ENCODE assay signal across 9 mouse cellular contexts in the genomic region with DNA sequence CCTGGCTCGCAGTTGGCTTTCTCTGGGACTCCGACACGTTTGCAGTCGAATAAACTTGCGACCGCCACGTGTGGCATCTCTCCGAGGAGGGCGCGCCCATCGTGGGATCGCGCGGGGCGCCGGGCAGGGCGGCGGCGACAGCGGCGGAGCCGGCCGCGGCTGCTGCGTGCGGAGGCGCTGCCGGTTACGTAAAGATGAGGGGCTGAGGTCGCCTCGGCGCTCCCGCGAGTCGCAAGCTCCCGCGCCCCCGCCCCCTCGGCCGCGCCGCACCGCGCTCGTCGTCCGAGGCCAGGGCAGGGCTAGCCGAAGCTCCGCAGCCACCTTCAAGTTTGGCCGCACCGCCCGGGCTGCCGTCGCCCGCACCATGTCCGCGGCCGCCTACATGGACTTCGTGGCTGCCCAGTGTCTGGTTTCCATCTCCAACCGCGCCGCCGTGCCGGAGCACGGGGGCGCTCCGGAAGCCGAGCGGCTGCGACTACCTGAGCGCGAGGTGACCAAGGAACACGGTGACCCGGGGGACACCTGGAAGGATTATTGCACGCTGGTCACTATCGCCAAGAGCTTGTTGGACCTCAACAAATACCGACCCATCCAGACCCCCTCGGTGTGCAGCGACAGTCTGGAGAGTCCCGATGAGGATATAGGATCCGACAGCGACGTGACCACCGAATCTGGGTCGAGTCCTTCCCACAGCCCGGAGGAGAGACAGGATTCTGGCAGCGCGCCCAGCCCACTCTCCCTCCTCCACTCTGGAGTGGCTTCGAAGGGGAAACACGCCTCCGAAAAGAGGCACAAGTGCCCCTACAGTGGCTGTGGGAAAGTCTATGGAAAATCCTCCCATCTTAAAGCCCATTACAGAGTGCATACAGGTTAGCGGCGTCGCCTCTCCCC. TPM values are rescaled to one million over a fixed set of nuclear protein-coding genes. Genes with fewer than 3 reads are reported as not detected.
A peak's percentile ranks its signal among the peaks of the same experiment; 100 is the strongest.
DNase-seq lines count a peak whose midpoint lies in the region; ATAC-seq lines count a peak whose summit lies in the region.
"Had no signal": no experiment of that assay in that cellular context is flagged by ENCODE, and none has a peak within 500 bp of the region (broad histone marks: within the 10 kb centered on the region; RNA-seq: fewer than 3 reads in every experiment).

No protein-coding gene starts in this region.

- peak; percentile 39 for DNase-seq in CD4-positive, CD25-positive, alpha-beta regulatory T cell, adult 2 months (ENCODE audit: low read depth, low spot score)
- peak; percentile 84 for DNase-seq in cerebellum, adult 11 months
- peak; percentile 85 to 89 for DNase-seq in heart, postnatal 14 days
- DNase-seq in layer of hippocampus, adult 18-20 months (ENCODE audit: low spot score in 2 of 2): peak; percentile 58 to 78
- peak; percentile 89 to 92 for DNase-seq in lung, adult 18-20 months
- peak; percentile 5 for DNase-seq in thymus, postnatal 0 days (ENCODE audit: low spot score)

- peak; percentile 29 for ATAC-seq in forebrain, embryonic 15.5 days (replicated peaks)
- ATAC-seq in neural tube, embryonic 15.5 days (ENCODE audit: low FRiP score): peak; percentile 19

- intact Hi-C loops in heart, postnatal 14 days (cut with DNase I): loop anchor here (1.0 to 10.0 kb wide), 2 partner anchors 7 to 1867 kb away; a partner anchor contains a TSS

- H3K4me3 ChIP-seq in forebrain, embryonic 15.5 days: peak overlapping the region; percentile 69
- H3K4me3 ChIP-seq in neural tube, embryonic 15.5 days (replicated peaks): peak overlapping the region; percentile 56

- peaks cover 18% of the 10 kb centered on the region for H3K27me3 ChIP-seq in forebrain, embryonic 15.5 days
- H3K27me3 ChIP-seq in neural tube, embryonic 15.5 days (replicated peaks): peaks cover 33% of the 10 kb centered on the region

- peaks cover 32% of the 10 kb centered on the region for H3K4me1 ChIP-seq in forebrain, embryonic 15.5 days
- H3K4me1 ChIP-seq in neural tube, embryonic 15.5 days: peaks cover 27% of the 10 kb centered on the region

- under 1% methylated on average over 86 of the region's 94 CpGs for WGBS in forebrain, embryonic 15.5 days
- under 1% methylated on average over 90 of the region's 94 CpGs for WGBS in neural tube, embryonic 15.5 days

- H3K4me2 ChIP-seq in forebrain, embryonic 15.5 days (replicated peaks): peak overlapping the region; percentile 100
- peak overlapping the region; percentile 98 for H3K4me2 ChIP-seq in neural tube, embryonic 15.5 days

- H3K9me3 ChIP-seq in forebrain, embryonic 15.5 days: no peaks in the 10 kb centered on the region
- H3K9me3 ChIP-seq in neural tube, embryonic 15.5 days (replicated peaks): no peaks in the 10 kb centered on the region

- H3K27ac ChIP-seq in forebrain, embryonic 15.5 days (replicated peaks): peak overlapping the region; percentile 60
- peak overlapping the region; percentile 81 for H3K27ac ChIP-seq in neural tube, embryonic 15.5 days (replicated peaks)

- peak overlapping the region; percentile 46 for H3K9ac ChIP-seq in forebrain, embryonic 15.5 days (replicated peaks)
- peak overlapping the region; percentile 53 for H3K9ac ChIP-seq in neural tube, embryonic 15.5 days (replicated peaks)

- H3K36me3 ChIP-seq in forebrain, embryonic 15.5 days: no peaks in the 10 kb centered on the region
- no peaks in the 10 kb centered on the region for H3K36me3 ChIP-seq in neural tube, embryonic 15.5 days

RNA-seq across cellular contexts. Expression of a gene that starts 0.6 kb away (rescaled TPM):
- 2.4 and 2.5 TPM in 2 replicates for polyA plus RNA-seq in forebrain, embryonic 15.5 days (2015; fragmentation: Nextera tagmentation; extraction: Ambion mirVana)
- total RNA-seq in heart, postnatal 14 days (2021): 100 to 1,000 TPM; 137 to 150 TPM
- total RNA-seq in layer of hippocampus, adult 18-20 months (2021): 100 to 1,000 TPM; 163 to 172 TPM
- polyA plus RNA-seq in neural tube, embryonic 15.5 days (2015; fragmentation: Nextera tagmentation; extraction: Ambion mirVana): 5.0 and 5.3 TPM in 2 replicates
- polyA plus RNA-seq in thymus, postnatal 0 days (2015; fragmentation: Nextera tagmentation; extraction: Ambion mirVana): 2.7 and 2.8 TPM in 2 replicates
- total RNA-seq: MEL had no signal

Comparison
In these comparisons a context has a peak if more than half of its experiments do, and no peak if none do; other contexts are left out.
1. Peak in every context shown above with its lines: DNase-seq, ATAC-seq, H3K4me3 ChIP-seq and H3K27ac ChIP-seq.
2. DNase-seq: peak in every context shown above with its lines; median percentile 90 in lung, adult 18-20 months; 87 in heart, postnatal 14 days; 84 in cerebellum, adult 11 months; 68 in layer of hippocampus, adult 18-20 months; 39 in CD4-positive, CD25-positive, alpha-beta regulatory T cell, adult 2 months; 5 in thymus, postnatal 0 days.